Mouse (Mus musculus) adipose tissue, adult 10 weeks (tissue): ENCODE results near the gene Chn2. TPM values are rescaled to one million over a fixed set of nuclear protein-coding genes. Genes with fewer than 3 reads are reported as not detected.

ENCODE experiments used
- polyA plus RNA-seq: library from polyadenylated mRNA; stranded (reverse); fragments of 350-450 nt; fragmentation: Illumina TruSeq; extraction: RNeasy Lipid Tissue Mini Kit (QIAGEN cat#74804); gene quantifications from one replicate; pipeline ENCODE4 v1.2.3, GENCODE M21; 2014; ENCODE audit warnings: low read depth, low replicate concordance

The Chn2 gene
- polyA plus RNA-seq: 11.5 TPM

DNA sequence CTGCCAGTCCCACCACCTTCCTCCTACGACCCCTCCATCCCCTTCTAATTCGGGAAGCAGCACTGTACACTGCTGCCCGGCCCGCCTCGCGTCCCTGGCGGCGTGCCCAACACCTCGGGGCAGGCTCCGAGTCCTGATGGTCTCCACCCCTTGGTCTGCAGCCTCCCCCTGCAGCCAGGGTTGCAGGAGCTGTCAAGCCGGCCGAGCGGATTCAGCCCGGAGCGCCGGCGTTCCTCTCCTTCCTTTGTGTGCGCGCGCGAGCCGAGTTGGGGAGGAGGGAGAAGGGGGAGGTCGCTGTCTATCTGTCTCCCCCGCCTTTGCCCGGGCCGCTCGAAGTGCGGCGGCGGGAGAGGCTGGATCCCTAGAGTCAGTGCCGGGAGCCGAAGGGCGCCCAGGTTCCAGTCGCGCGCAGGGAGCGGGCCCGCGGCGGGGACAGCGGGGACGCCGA is at the start of gene Chn2:
Gene Chn2, plus strand, starts transcription at position 198 of the 448 bp plus-strand sequence.

GRCm38 (mm10) chr6:54325246-54325885 is 286.0 kb downstream of the Chn2 start, which contains the start of gene Prr15:
Prr15 (plus strand) TSS chr6:54325835.

Other genes with a start within 250 kb of the Chn2 start
- 6.2 TPM for gene Tril, start 218.7 kb upstream of the Chn2 start, polyA plus RNA-seq
- 0.20 TPM for gene Cpvl, start 60.9 kb upstream of the Chn2 start, polyA plus RNA-seq